Mouse (Mus musculus): ENCODE measurements at regions not wholly inside any gene's neighbourhood (a gene's known extent, or its start where the extent isn't known, plus 50 kb on each side); places are given as distances from the start of the nearest gene placed in this dataset.
"Not testable (repeated sequence)": the region's sequence is repeated elsewhere in the genome, so short reads cannot be mapped to it uniquely, and the experiment has no call there.

DNA sequence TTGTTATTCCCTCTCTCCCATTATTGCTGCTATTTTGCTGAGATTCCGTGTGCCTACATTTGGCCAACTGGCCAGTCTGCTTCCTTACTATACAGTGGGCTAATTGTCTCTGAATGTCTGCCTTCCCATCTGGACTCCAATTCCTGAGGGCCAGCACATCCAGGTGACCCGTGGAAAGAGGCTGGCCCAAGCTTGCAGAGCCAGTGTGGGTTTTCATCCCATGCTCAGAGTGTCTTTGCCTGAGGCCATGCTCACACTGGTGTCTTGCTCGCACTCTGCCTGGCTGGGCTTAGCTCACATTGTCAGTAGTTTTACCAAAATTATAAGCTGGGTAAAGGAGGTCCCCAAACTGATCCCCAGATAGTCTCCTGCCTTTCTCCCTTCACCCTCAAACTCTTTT is 223.3 kb downstream of the Bcl11a start:
- Histone ChIP-seq H3K27me3 (ENCODE audit: insufficient read depth, poor library complexity, severe bottlenecking) (peaks cover 22% of the 10 kb centered on the region), H3K36me3 (no peaks in the 10 kb centered on the region), H3K4me3 (no peak overlapping the region), H3K4me1 (replicated peaks) (peaks cover 39% of the 10 kb centered on the region), H3K9me3 (no peaks in the 10 kb centered on the region), H3K27ac (no peak overlapping the region)
- 74% methylated on average over 3 of the region's 3 CpGs for WGBS
- no peak for DNase-seq (ENCODE audit: low spot score)

DNA sequence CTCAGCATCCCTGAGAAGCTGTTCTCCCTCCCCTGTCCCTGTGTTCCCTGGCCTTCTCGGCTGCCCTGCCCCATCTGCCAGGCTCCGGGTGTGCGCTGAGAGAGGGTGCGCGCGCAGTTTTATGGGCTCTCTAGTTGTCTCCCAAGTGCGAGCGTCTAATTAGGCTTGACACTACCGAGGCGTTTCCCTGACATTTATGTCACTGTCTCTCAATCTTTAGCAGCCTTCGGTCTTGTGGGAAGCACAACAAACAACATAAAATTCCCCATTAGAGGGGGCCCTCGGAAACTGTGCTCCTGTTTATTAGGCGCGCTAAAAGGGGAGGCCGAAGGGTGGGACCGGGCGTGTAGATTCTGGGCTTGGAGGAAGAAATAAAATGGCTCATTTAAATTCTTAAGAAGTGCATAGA is 227.3 kb downstream of the Bcl11a start:
- peak; percentile 81 for DNase-seq (ENCODE audit: low spot score)
- H3K4me3 ChIP-seq: peak overlapping the region; percentile 41
- peaks cover 20% of the 10 kb centered on the region for H3K27me3 ChIP-seq (ENCODE audit: insufficient read depth, poor library complexity, severe bottlenecking)
- H3K36me3 ChIP-seq: no peaks in the 10 kb centered on the region
- under 1% methylated on average over 17 of the region's 17 CpGs for WGBS
- peak overlapping the region; percentile 87 for H3K27ac ChIP-seq
- H3K9me3 ChIP-seq: no peaks in the 10 kb centered on the region
- peaks cover 47% of the 10 kb centered on the region for H3K4me1 ChIP-seq (replicated peaks)

DNA sequence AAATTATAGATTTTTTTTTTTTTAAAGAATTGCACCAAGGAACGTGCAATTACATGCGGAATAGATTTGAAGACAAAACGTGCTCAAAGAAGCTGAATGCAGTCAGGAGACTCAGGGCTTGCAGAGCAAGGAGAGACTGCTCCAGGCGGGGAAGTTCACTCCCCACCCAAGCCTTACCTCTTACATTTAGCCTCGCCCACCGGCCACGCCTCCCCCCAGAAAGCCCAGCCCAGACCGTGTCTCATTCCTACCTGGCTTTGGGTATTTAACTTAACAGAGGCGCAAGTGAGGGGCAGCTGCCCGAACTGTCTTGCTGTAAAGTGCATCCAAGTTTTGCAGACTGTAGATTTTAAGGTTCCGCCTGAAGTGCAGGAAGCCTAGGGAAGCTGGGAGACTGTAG is 227.8 kb downstream of the Bcl11a start:
- DNase-seq (ENCODE audit: low spot score): peak; percentile 39
- Histone ChIP-seq H3K27ac (peak overlapping the region; percentile 87), H3K27me3 (ENCODE audit: insufficient read depth, poor library complexity, severe bottlenecking) (peaks cover 20% of the 10 kb centered on the region), H3K4me1 (replicated peaks) (peaks cover 47% of the 10 kb centered on the region), H3K36me3 (no peaks in the 10 kb centered on the region), H3K4me3 (peak overlapping the region; percentile 41), H3K9me3 (peaks cover 4% of the 10 kb centered on the region; the same call in 1 of the 2 replicates)
- 6% methylated on average over 11 of the region's 11 CpGs for WGBS

DNA sequence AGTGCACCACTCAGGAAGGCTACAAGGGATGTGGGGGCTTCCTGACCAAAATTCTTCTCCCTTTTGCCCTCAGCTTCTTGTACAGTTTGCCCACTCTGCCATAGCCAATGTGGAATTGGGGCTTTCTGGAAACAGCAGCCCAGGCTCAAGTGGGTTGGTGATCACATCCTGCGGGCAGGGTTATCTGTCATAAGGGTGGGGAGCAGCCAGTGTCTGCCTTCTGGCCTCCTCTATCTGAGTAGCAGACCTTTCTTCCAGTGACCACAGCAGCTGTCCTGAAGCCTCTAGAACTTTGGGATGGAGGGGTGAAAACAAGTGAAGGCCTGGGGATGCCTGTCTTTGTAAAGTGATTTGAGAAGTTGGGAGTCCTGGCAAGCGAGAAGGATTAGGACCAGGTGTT is 228.2 kb downstream of the Bcl11a start:
- WGBS: 75% methylated on average over 2 of the region's 2 CpGs
- H3K36me3 ChIP-seq: no peaks in the 10 kb centered on the region
- H3K4me3 ChIP-seq: peak overlapping the region; percentile 41
- peak overlapping the region; percentile 87 for H3K27ac ChIP-seq
- H3K9me3 ChIP-seq: peaks cover 4% of the 10 kb centered on the region; the same call in 1 of the 2 replicates
- H3K4me1 ChIP-seq (replicated peaks): peaks cover 47% of the 10 kb centered on the region
- no peak for DNase-seq (ENCODE audit: low spot score)
- peaks cover 20% of the 10 kb centered on the region for H3K27me3 ChIP-seq (ENCODE audit: insufficient read depth, poor library complexity, severe bottlenecking)

DNA sequence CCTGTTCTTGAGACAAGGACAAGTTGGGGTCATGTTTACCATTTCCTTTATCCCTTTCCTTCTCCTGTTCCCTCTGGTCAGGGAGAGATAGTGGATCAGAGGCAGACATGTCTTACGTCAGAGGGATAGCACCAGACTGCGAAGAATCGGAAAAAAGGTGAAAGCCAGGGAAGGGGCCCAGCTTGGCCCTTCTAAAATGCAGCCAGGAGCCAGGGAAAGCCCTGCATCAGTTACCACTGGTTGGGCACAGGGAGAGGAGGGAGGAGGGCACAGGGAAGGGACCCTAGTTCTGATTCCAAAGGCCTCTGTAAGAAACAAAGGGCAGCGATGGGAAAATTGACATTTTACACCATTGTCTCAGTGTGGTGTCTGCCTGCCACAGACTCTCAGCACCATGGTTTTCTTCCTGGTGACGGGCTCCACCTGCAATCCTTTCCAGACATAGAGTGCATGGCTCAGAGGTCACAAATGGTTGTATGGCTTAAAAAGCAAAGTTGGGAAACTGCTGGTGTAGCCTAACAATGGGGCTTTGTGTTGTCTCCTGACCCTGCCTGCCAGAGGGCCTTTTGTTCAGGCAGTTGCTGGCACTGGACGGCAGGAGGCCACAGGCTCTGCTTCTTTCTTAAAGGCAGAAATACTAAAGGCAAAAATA is 229.9 kb downstream of the Bcl11a start:
- peak overlapping the region; percentile 87 for H3K27ac ChIP-seq
- H3K4me3 ChIP-seq: no peak overlapping the region
- no peaks in the 10 kb centered on the region for H3K36me3 ChIP-seq
- peak; percentile 79 for DNase-seq (ENCODE audit: low spot score)
- WGBS: 17% methylated on average over 6 of the region's 6 CpGs
- H3K27me3 ChIP-seq (ENCODE audit: insufficient read depth, poor library complexity, severe bottlenecking): peaks cover 17% of the 10 kb centered on the region
- H3K9me3 ChIP-seq: peaks cover 4% of the 10 kb centered on the region; the same call in 1 of the 2 replicates
- H3K4me1 ChIP-seq (replicated peaks): peaks cover 47% of the 10 kb centered on the region

DNA sequence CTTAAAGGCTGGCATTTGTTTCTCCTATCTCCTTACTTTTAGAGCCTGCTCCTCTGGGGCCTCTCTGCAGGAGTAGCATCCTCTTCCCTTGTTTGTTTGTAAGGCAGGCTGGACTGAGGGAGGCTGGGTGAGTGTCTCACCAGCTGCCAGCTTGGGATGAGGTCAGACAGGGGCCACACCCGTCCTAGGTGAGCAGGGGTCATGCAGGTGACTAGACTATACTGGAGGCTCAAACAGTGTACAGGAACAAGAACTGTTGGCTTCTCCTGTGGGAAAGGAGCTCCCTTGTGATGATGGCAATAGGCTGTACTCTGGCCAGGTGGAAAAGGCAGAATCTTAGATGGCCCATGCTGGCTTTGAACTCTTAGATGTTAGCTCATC is 230.4 kb downstream of the Bcl11a start:
- peaks cover 4% of the 10 kb centered on the region; the same call in 1 of the 2 replicates for H3K9me3 ChIP-seq
- H3K4me3 ChIP-seq: no peak overlapping the region
- DNase-seq (ENCODE audit: low spot score): no peak
- peak overlapping the region; percentile 87 for H3K27ac ChIP-seq
- 0% methylated on average over 1 of the region's 1 CpGs for WGBS
- H3K27me3 ChIP-seq (ENCODE audit: insufficient read depth, poor library complexity, severe bottlenecking): peaks cover 15% of the 10 kb centered on the region
- peaks cover 47% of the 10 kb centered on the region for H3K4me1 ChIP-seq (replicated peaks)
- H3K36me3 ChIP-seq: no peaks in the 10 kb centered on the region

DNA sequence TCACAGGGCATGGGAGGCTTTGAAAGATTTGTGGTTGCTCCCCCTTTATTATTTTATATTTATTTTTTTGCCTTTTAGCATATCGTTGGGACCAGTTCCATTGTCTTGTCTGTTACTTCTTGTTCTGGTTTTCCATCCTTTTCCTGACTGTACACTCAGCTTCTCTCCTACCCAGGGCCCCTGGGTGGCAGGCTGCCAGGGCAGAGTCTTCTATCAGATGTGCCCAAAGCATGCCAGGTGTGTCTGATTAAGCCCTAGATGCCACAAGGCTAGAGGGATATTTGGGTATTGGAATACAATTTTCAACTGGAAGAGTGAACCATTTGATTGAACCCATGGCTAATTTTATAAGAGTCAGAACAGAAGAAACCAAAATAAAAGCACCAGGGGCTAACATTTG is 236.2 kb downstream of the Bcl11a start:
- Histone ChIP-seq H3K4me1 (replicated peaks) (peaks cover 2% of the 10 kb centered on the region; the same call in 1 of the 2 replicates), H3K4me3 (no peak overlapping the region), H3K36me3 (no peaks in the 10 kb centered on the region), H3K27me3 (ENCODE audit: insufficient read depth, poor library complexity, severe bottlenecking) (no peaks in the 10 kb centered on the region), H3K9me3 (peaks cover 4% of the 10 kb centered on the region; the same call in 1 of the 2 replicates), H3K27ac (no peak overlapping the region)
- no peak for DNase-seq (ENCODE audit: low spot score)
- 80% methylated on average over 1 of the region's 1 CpGs for whole genome bisulfite sequencing

DNA sequence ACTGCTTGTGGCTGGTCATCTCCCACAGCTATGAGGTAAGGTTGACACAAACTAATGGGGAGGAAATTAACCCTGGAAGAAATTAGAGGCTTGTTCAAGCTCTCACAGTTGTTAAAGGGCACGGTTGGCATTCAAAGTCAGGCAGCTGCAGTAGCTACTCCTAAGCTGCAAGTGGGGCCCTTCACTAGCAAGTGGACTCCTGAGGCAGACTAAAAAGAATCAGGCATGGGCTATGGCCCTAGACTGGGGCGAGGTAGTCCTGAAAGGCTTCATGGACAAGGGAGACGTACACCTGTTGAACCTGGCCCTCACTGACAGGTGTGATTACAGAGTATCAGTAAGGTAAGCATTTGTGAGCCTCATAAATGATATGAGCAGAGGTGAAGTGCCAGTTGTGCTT is 237.7 kb downstream of the Bcl11a start:
- H3K27me3 ChIP-seq (ENCODE audit: insufficient read depth, poor library complexity, severe bottlenecking): no peaks in the 10 kb centered on the region
- 80% methylated on average over 3 of the region's 3 CpGs for WGBS
- no peak overlapping the region for H3K27ac ChIP-seq
- 0 out of 2 replicates have a peak, but pooled peaks cover 2% of the 10 kb centered on the region for H3K4me1 ChIP-seq (replicated peaks)
- DNase-seq (ENCODE audit: low spot score): no peak
- H3K36me3 ChIP-seq: no peaks in the 10 kb centered on the region
- H3K9me3 ChIP-seq: no peaks in the 10 kb centered on the region
- H3K4me3 ChIP-seq: no peak overlapping the region

DNA sequence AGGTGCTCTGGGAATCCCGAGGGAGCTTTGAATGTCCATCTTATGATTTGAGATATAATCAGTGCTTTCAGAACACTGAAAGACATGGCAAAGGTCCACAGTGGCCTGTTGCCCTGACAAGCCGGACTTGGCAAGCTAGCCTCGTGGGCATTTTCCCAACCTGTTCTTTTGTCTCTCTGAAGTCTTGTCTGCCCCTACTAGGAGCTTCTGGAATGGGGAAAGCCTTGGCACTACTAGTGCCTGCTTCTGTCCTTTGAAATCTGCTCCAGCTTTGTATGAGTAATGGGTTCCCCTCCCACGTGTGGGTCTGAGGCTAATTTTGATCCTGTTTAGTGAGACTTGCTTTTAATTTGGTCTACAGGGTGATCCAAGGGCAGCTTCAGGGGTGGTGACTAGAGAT is 238.3 kb downstream of the Bcl11a start:
- WGBS: 84% methylated on average over 4 of the region's 4 CpGs
- Histone ChIP-seq H3K4me1 (replicated peaks) (0 out of 2 replicates have a peak, but pooled peaks cover 2% of the 10 kb centered on the region), H3K27ac (no peak overlapping the region), H3K4me3 (no peak overlapping the region), H3K27me3 (ENCODE audit: insufficient read depth, poor library complexity, severe bottlenecking) (no peaks in the 10 kb centered on the region), H3K36me3 (no peaks in the 10 kb centered on the region), H3K9me3 (no peaks in the 10 kb centered on the region)
- no peak for DNase-seq (ENCODE audit: low spot score)

DNA sequence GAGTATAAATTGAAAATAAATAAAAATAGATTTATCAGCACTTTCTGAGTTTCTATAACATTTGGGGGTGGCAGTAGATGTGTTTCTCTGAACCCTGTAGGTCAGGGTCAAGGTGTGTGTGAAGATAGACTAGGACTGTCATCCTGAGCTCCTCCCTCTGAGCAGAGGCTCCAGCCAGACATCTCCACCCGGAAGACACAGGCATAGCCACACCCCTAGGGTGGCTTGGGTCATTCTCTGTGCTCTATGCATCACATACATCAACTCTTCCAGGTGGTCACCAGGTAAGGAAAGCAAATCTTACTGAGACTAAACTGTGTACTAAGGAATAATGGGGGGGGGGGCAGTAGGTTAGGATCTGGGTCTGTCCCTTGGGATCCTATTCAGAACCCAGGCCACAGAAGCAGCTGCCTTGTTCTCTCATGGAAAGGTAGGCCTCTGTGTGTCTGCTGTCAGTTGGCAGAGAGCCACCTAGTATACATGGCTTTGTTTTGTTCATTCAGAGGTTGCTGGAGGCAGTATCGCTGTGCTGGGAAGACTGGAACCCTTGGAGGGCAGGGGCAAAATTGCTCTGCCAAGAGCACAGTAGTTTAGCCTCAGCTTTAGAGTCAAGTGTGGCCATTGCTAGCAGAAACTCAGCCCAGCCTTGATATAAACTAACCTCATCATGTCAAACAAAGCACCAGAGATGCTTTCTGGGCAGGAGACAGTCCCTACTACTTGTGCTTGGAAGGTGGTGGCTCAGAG is 240.3 kb downstream of the Bcl11a start:
- H3K9me3 ChIP-seq: no peaks in the 10 kb centered on the region
- no peak overlapping the region for H3K27ac ChIP-seq

DNA sequence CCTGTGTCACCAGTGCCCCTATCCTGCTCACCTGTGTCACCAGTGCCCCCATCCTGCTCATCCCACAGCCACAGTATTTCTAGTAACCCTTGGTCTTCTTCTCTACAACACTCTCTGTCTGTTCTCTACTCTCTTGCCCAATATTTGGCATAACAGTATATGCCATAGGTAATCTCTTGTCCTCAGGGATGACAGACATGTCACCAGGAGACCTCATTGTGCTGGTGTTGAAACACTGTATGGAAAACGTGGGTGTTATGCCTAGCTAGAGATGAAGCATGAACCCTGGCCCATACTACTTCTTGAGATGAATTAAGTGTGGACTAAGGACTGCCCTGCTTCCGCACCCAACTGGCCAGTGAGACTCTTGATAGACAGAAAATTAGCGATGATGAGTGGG is 241.4 kb downstream of the Bcl11a start:
- Histone ChIP-seq H3K27ac (no peak overlapping the region), H3K4me3 (no peak overlapping the region), H3K9me3 (no peaks in the 10 kb centered on the region), H3K27me3 (ENCODE audit: insufficient read depth, poor library complexity, severe bottlenecking) (no peaks in the 10 kb centered on the region), H3K36me3 (no peaks in the 10 kb centered on the region), H3K4me1 (replicated peaks) (0 out of 2 replicates have a peak, but pooled peaks cover 2% of the 10 kb centered on the region)
- WGBS: 78% methylated on average over 3 of the region's 3 CpGs
- DNase-seq (ENCODE audit: low spot score): no peak

More for the DNA sequence above, 240.3 kb downstream of the Bcl11a start:
- H3K4me1 ChIP-seq (replicated peaks): 0 out of 2 replicates have a peak, but pooled peaks cover 2% of the 10 kb centered on the region
- no peaks in the 10 kb centered on the region for H3K36me3 ChIP-seq
- H3K4me3 ChIP-seq: no peak overlapping the region
- no peaks in the 10 kb centered on the region for H3K27me3 ChIP-seq (ENCODE audit: insufficient read depth, poor library complexity, severe bottlenecking)
- no peak for DNase-seq (ENCODE audit: low spot score)
- 83% methylated on average over 2 of the region's 2 CpGs for WGBS

DNA sequence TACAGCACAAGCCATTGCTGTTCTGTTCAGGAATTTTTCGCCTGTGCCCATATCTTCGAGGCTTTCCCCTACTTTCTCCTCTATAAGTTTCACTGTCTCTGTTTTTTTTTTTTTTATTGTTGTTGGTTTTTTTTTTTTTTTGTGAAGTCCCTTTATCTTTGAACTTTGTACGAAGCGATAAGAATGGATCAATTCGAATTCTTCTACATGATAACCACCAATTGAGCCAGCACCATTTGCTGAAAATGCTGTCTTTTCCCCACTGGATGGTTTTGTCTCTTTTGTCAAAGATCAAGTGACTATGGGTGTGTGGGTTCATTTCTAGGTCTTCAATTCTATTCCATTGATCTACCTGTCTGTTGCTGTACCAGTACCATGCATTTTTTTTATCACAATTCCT is 244.6 kb downstream of the Bcl11a start:
- not testable (repeated sequence) for H3K27me3 ChIP-seq (ENCODE audit: insufficient read depth, poor library complexity, severe bottlenecking); H3K4me3 ChIP-seq; H3K27ac ChIP-seq; H3K4me1 ChIP-seq (replicated peaks); H3K36me3 ChIP-seq; H3K9me3 ChIP-seq; DNase-seq (ENCODE audit: low spot score)
- 91% methylated on average over 5 of the region's 5 CpGs for WGBS

DNA sequence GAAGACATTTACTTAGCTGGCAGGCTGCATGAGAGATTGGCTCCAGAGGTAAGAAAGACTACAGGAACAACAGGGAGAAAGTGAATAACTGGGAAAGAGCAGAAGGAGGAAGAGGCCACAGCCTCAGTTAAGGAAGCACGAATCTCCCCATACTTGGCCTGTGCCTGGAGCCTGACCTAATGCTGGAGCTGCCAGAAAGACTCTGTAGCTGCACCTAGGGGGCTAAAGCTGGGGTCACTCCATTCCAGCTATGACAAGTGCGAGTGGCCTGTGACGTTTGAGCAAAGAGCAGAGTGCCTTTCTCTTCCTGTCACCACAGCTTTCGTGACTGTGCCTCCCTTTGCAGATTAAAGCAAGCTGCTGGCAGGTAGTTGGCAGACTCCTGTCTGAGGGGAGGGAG is 250.6 kb downstream of the Bcl11a start:
- 70% methylated on average over 4 of the region's 4 CpGs for WGBS

More for the DNA sequence above, 250.6 kb downstream of the Bcl11a start:
- Histone ChIP-seq H3K4me1 (replicated peaks) (no peaks in the 10 kb centered on the region), H3K36me3 (no peaks in the 10 kb centered on the region), H3K9me3 (no peaks in the 10 kb centered on the region), H3K27ac (0 out of 2 replicates have a peak overlapping the region, but pooled peaks have one; percentile 2), H3K27me3 (ENCODE audit: insufficient read depth, poor library complexity, severe bottlenecking) (0 out of 2 replicates have a peak, but pooled peaks cover 2% of the 10 kb centered on the region), H3K4me3 (no peak overlapping the region)
- no peak for DNase-seq (ENCODE audit: low spot score)
